Mouse (Mus musculus) CH12.LX (cell line): ENCODE data around the gene Irx1. TPM values are rescaled to one million over a fixed set of nuclear protein-coding genes. Genes with fewer than 3 reads are reported as not detected.

Source experiments
- DNase-seq: peaks from one replicate; pipeline ENCODE4 v3.0.0-alpha.2; 2013; ENCODE audit errors: extremely low read depth
- H3K27ac ChIP-seq: 2 replicates; pipeline ENCODE4 v1.5.1; 2012; ENCODE audit warnings: low read depth, mild to moderate bottlenecking, control low read depth, moderate library complexity; ENCODE audit not compliant: insufficient read depth
- H3K27me3 ChIP-seq: replicated peaks from 2 replicates; pipeline ENCODE3; 2012; ENCODE audit warnings: inconsistent platforms
- H3K36me3 ChIP-seq, 2 experiments: replicated peaks in 1 of 2; 2 replicates each; pipeline versions ENCODE3 to v1.6.1; 2012; ENCODE audit warnings: inconsistent platforms in 1 of 2, low read length in 1 of 2, mild to moderate bottlenecking in 1 of 2, mixed read lengths in 1 of 2, moderate library complexity in 1 of 2; ENCODE audit not compliant: control insufficient read depth in 1 of 2, insufficient read depth in 1 of 2
- H3K4me1 ChIP-seq, 2 experiments: 2 replicates each; pipeline ENCODE4 v1.6.1; 2012; ENCODE audit warnings: inconsistent platforms in 1 of 2, moderate library complexity in 1 of 2; ENCODE audit not compliant: insufficient read depth in 2 of 2, control insufficient read depth in 1 of 2
- H3K4me2 ChIP-seq: 2 replicates; pipeline ENCODE4 v1.6.1; 2012; ENCODE audit warnings: low read depth, mild to moderate bottlenecking, control low read depth; ENCODE audit not compliant: poor library complexity, insufficient read depth, severe bottlenecking
- H3K4me3 ChIP-seq, 3 experiments: fragments of 150-350 bp in 1 of 3; sonication (generic) in 1 of 3; replicated peaks in 1 of 3; 2 replicates each; pipeline versions ENCODE3 to v1.5.1; 2011 to 2012; ENCODE audit warnings: low read depth in 2 of 3, low read length in 2 of 3, mild to moderate bottlenecking in 2 of 3, moderate library complexity in 2 of 3, control low read depth in 1 of 3, improper control_type of control experiment in 1 of 3, inconsistent platforms in 1 of 3, mixed read lengths in 1 of 3; ENCODE audit not compliant: poor library complexity in 1 of 3
- H3K79me2 ChIP-seq: replicated peaks from 2 replicates; pipeline ENCODE4 v1.6.1; 2012; ENCODE audit warnings: mild to moderate bottlenecking, moderate library complexity; ENCODE audit not compliant: control insufficient read depth, poor library complexity, insufficient read depth, severe bottlenecking; ENCODE audit errors: extremely low read depth
- H3K9ac ChIP-seq: 2 replicates; pipeline ENCODE4 v1.6.1; 2012; ENCODE audit warnings: low read depth, mild to moderate bottlenecking, control low read depth, moderate library complexity; ENCODE audit not compliant: insufficient read depth
- H3K9me3 ChIP-seq: replicated peaks from 2 replicates; pipeline ENCODE3; 2012; ENCODE audit warnings: low read length, inconsistent platforms, mixed read lengths
- BHLHE40 ChIP-seq: IDR thresholded peaks from 2 replicates; pipeline ENCODE4 v1.6.1; 2011; ENCODE audit warnings: mild to moderate bottlenecking, low read depth, low read length, improper control_type of control experiment
- CHD1 ChIP-seq: IDR thresholded peaks from 2 replicates; pipeline ENCODE4 v1.6.1; 2012; ENCODE audit warnings: low read depth, low read length, improper control_type of control experiment, inconsistent platforms
- EP300 ChIP-seq: IDR thresholded peaks from 2 replicates; pipeline ENCODE4 v1.6.1; 2011; ENCODE audit warnings: low read length, improper control_type of control experiment
- ETS1 ChIP-seq: conservative IDR thresholded peaks from 2 replicates; pipeline ENCODE4 v1.6.1; 2012; ENCODE audit warnings: low read depth, mild to moderate bottlenecking, inconsistent platforms, low read length, improper control_type of control experiment, moderate library complexity
- GABPA ChIP-seq: IDR thresholded peaks from 2 replicates; pipeline ENCODE4 v1.6.1; 2012; ENCODE audit warnings: low read depth, low read length, improper control_type of control experiment, inconsistent platforms; ENCODE audit not compliant: insufficient replicate concordance
- IRF4 ChIP-seq: IDR thresholded peaks from 2 replicates; pipeline ENCODE4 v1.6.1; 2014; ENCODE audit warnings: low read depth, mild to moderate bottlenecking, inconsistent platforms, low read length, improper control_type of control experiment
- JUN ChIP-seq: IDR thresholded peaks from 2 replicates; pipeline ENCODE4 v1.6.1; 2011; ENCODE audit warnings: low read depth, mild to moderate bottlenecking, low read length, improper control_type of control experiment, moderate library complexity; ENCODE audit not compliant: insufficient read depth
- JUND ChIP-seq: conservative IDR thresholded peaks from 2 replicates; pipeline ENCODE4 v1.6.1; 2011; ENCODE audit warnings: low read depth, low read length, improper control_type of control experiment
- MAX ChIP-seq: IDR thresholded peaks from 2 replicates; pipeline ENCODE4 v1.6.1; 2011; ENCODE audit warnings: low read length, improper control_type of control experiment
- MXI1 ChIP-seq: IDR thresholded peaks from 2 replicates; pipeline ENCODE4 v1.6.1; 2011; ENCODE audit warnings: mild to moderate bottlenecking, low read depth, low read length, improper control_type of control experiment
- PAX5 ChIP-seq: IDR thresholded peaks from 2 replicates; pipeline ENCODE4 v1.6.1; 2012; ENCODE audit warnings: low read length, inconsistent platforms, mixed read lengths
- POLR2AphosphoS2 ChIP-seq: IDR thresholded peaks from 2 replicates; pipeline ENCODE4 v1.6.1; 2011; ENCODE audit warnings: low read depth, low read length, improper control_type of control experiment
- SIN3A ChIP-seq: IDR thresholded peaks from 2 replicates; pipeline ENCODE4 v1.6.1; 2012; ENCODE audit warnings: low read length, improper control_type of control experiment, inconsistent platforms
- SMC3 ChIP-seq: IDR thresholded peaks from 2 replicates; pipeline ENCODE4 v1.6.1; 2011; ENCODE audit warnings: low read depth, low read length, improper control_type of control experiment
- TBP ChIP-seq: conservative IDR thresholded peaks from 2 replicates; pipeline ENCODE4 v1.6.1; 2011; ENCODE audit warnings: low read depth, low read length, improper control_type of control experiment
- TCF12 ChIP-seq: IDR thresholded peaks from 2 replicates; pipeline ENCODE4 v1.6.1; 2014; ENCODE audit warnings: low read depth, mild to moderate bottlenecking, inconsistent platforms, low read length, improper control_type of control experiment
- ZC3H11A ChIP-seq: IDR thresholded peaks from 2 replicates; pipeline ENCODE4 v1.6.1; 2012; ENCODE audit warnings: low read depth, mild to moderate bottlenecking, inconsistent platforms, low read length, improper control_type of control experiment
- ZMIZ1 ChIP-seq: IDR thresholded peaks from 2 replicates; pipeline ENCODE4 v1.6.1; 2012; ENCODE audit warnings: low read depth, mild to moderate bottlenecking, inconsistent platforms, low read length, improper control_type of control experiment
- dilution Hi-C: fragments of 300-500 bp; cut with MboI; formaldehyde crosslinking; loops from 2 replicates; pipeline ENCODE4 v1.14.3; 2020; ENCODE audit warnings: low sequenced_read_pairs; ENCODE audit not compliant: extremely low pct_unique_long_range_greater_than_20kb, extremely low pct_ligation_motif_present
- in situ Hi-C: fragments of 300-500 bp; cut with MboI; formaldehyde crosslinking; loops from 3 replicates; pipeline ENCODE4 v1.14.3; 2019; ENCODE audit warnings: low sequenced_read_pairs, low pct_ligation_motif_present, low pct_unique_long_range_greater_than_20kb, mixed read lengths
- polyA plus RNA-seq: library from polyadenylated mRNA; unstranded; fragments of >175 nt; gene quantifications from 2 replicates; pipeline ENCODE4 v1.2.1, GENCODE M21; 2012; ENCODE audit warnings: low read depth; ENCODE audit not compliant: insufficient read length
- total RNA-seq, 2 experiments: library from RNA; depleted of rRNA; stranded (reverse); fragments of 300-350 nt in 1 of 2; fragments of >200 nt in 1 of 2; gene quantifications; 2 replicates each; pipeline ENCODE4 v1.2.3; 2012 to 2014

Gene Irx1
- total and polyA plus RNA-seq, 3 experiments: not detected

GRCm38 (mm10) chr13:71951966-71952365 is 11.6 kb downstream of the Irx1 start:
- in situ Hi-C loops: no loop called here
- Histone ChIP-seq H3K9ac (no peak overlapping the region), H3K4me2 (no peak overlapping the region), H3K9me3 (peaks cover 83% of the 10 kb centered on the region), H3K27ac (no peak overlapping the region), H3K4me1 (no peaks in the 10 kb centered on the region), H3K36me3 (no peaks in the 10 kb centered on the region), H3K27me3 (no peaks in the 10 kb centered on the region), H3K4me3 (no peak overlapping the region)
- no peak for TF ChIP-seq JUND
- no peak for TF ChIP-seq JUN
- TF ChIP-seq MXI1: no peak
- TF ChIP-seq SMC3: no peak
- TF ChIP-seq IRF4: no peak
- no peak for TF ChIP-seq TBP
- TF ChIP-seq POLR2AphosphoS2: no peak
- TF ChIP-seq CHD1: no peak
- TF ChIP-seq BHLHE40: no peak
- TF ChIP-seq MAX: no peak
- no peak for TF ChIP-seq ZMIZ1
- TF ChIP-seq, all 38 proteins: peak for 0
- no peak for DNase-seq
- dilution Hi-C loops: no loop called here
- no peaks in the 10 kb centered on the region for H3K79me2 ChIP-seq

- no peaks in the 10 kb centered on the region for H3K79me2 ChIP-seq
- H3K9ac ChIP-seq: no peak overlapping the region
- no peaks in the 10 kb centered on the region for H3K4me1 ChIP-seq
- no peak for DNase-seq
- H3K27me3 ChIP-seq: no peaks in the 10 kb centered on the region
- H3K9me3 ChIP-seq: peaks cover 72% of the 10 kb centered on the region
- H3K4me3 ChIP-seq: no peak overlapping the region
- dilution Hi-C loops (no loop called here), in situ Hi-C loops (no loop called here)
- H3K36me3 ChIP-seq: no peaks in the 10 kb centered on the region
- no peak overlapping the region for H3K27ac ChIP-seq
- H3K4me2 ChIP-seq: no peak overlapping the region
- TF ChIP-seq SIN3A (no peak), PAX5 (no peak), ZC3H11A (no peak), MXI1 (no peak), TCF12 (no peak), GABPA (no peak), ETS1 (no peak), EP300 (no peak), JUN (no peak)
Measured at GRCm38 (mm10) chr13:71949859-71950258, 13.7 kb downstream of the Irx1 start.
